25 mouse cellular contexts compared by ENCODE assay signal in genomic region chr12:40568365-40568885, GRCm38 (mm10).
DNase-seq lines count a peak whose midpoint lies in the region; ATAC-seq and TF ChIP-seq lines count a peak whose summit lies in the region.
"Had no signal": no experiment of that assay in that cellular context is flagged by ENCODE, and none has a peak within 500 bp of the region (broad histone marks: within the 10 kb centered on the region; RNA-seq: fewer than 3 reads in every experiment).

No protein-coding gene starts in this region.

- TF ChIP-seq POLR2A in brain, embryonic 14.5 days (IDR thresholded peaks at IDR 0.05; ENCODE audit: borderline replicate concordance, extremely low read depth, insufficient read depth, insufficient read length, poor library complexity, severe bottlenecking): no peak

- peaks cover 4% of the 10 kb centered on the region; the same call in 1 of the 2 replicates for H3K4me1 ChIP-seq in heart, embryonic 10.5 days
- H3K4me1 ChIP-seq in limb, embryonic 11.5 days (ENCODE audit: control insufficient read depth, insufficient read depth, low read length): peaks cover 20% of the 10 kb centered on the region
- H3K4me1 ChIP-seq: liver, embryonic 15.5 days; megakaryocyte, embryonic 14.5 days; midbrain, embryonic 13.5 days had no signal

- H3K36me3 ChIP-seq in heart, embryonic 10.5 days: no peaks in the 10 kb centered on the region
- no peaks in the 10 kb centered on the region for H3K36me3 ChIP-seq in limb, embryonic 11.5 days (ENCODE audit: control insufficient read depth, insufficient read depth, low read length)
- H3K36me3 ChIP-seq: embryonic facial prominence, embryonic 13.5 days; hindbrain, embryonic 12.5 days; limb, embryonic 12.5 days; liver, embryonic 15.5 days; midbrain, embryonic 13.5 days had no signal

- DNase-seq in embryo, embryonic 11 days: peak; percentile 22
- no peak for DNase-seq in embryo, embryonic 9.5 days (ENCODE audit: extremely low spot score)
- peak; percentile 58 for DNase-seq in heart, adult 11 months
- DNase-seq in heart, embryonic 10.5 days (ENCODE audit: low spot score): no peak
- DNase-seq in brain, embryonic 14.5 days (ENCODE audit: low read depth): peak; percentile 46
- peak; percentile 38 for DNase-seq in limb, embryonic 11.5 days (ENCODE audit: low spot score)
- no peak for DNase-seq in thymus, postnatal 4 days
- DNase-seq in T-cell, adult 2 months (ENCODE audit: low spot score): no peak
- DNase-seq: cerebellum, postnatal 14 days; gastrocnemius, postnatal 14 days; heart, postnatal 36 days; kidney, postnatal 10 days; layer of hippocampus, adult 9-11 months; lung, postnatal 36 days; right cerebral cortex, postnatal 14 days; thymus, postnatal 25 days had no signal

- WGBS in heart, embryonic 10.5 days: 85% methylated on average over 4 of the region's 4 CpGs
- WGBS in limb, embryonic 11.5 days: 62% methylated on average over 4 of the region's 4 CpGs

- no peak for TF ChIP-seq CTCF in brain, embryonic 14.5 days (IDR thresholded peaks at IDR 0.05; ENCODE audit: borderline replicate concordance, extremely low read depth, insufficient read depth, insufficient read length)

- H3K9ac ChIP-seq in limb, embryonic 11.5 days (ENCODE audit: low read length): no peak overlapping the region
- H3K9ac ChIP-seq: embryonic facial prominence, embryonic 13.5 days; hindbrain, embryonic 12.5 days; limb, embryonic 12.5 days; liver, embryonic 15.5 days; midbrain, embryonic 13.5 days had no signal

- H3K4me3 ChIP-seq in heart, embryonic 10.5 days: no peak overlapping the region
- no peak overlapping the region for H3K4me3 ChIP-seq in limb, embryonic 11.5 days (ENCODE audit: low read depth, low read length)
- H3K4me3 ChIP-seq: embryonic facial prominence, embryonic 13.5 days; erythroblast, embryonic 14.5 days; hindbrain, embryonic 12.5 days; limb, embryonic 12.5 days; liver, embryonic 15.5 days; megakaryocyte, embryonic 14.5 days; midbrain, embryonic 13.5 days had no signal

- ATAC-seq in limb, embryonic 11.5 days (ENCODE audit: insufficient number of reproducible peaks, low FRiP score, low TSS enrichment, low read depth): no peak
- ATAC-seq: midbrain, embryonic 13.5 days had no signal

- no peaks in the 10 kb centered on the region for H3K9me3 ChIP-seq in heart, embryonic 10.5 days
- no peaks in the 10 kb centered on the region for H3K9me3 ChIP-seq in limb, embryonic 11.5 days (ENCODE audit: control insufficient read depth, low read length)
- H3K9me3 ChIP-seq: embryonic facial prominence, embryonic 13.5 days; hindbrain, embryonic 12.5 days; limb, embryonic 12.5 days; liver, embryonic 15.5 days; megakaryocyte, embryonic 14.5 days; midbrain, embryonic 13.5 days had no signal

- no peak overlapping the region for H3K27ac ChIP-seq in heart, embryonic 10.5 days
- no peak overlapping the region for H3K27ac ChIP-seq in limb, embryonic 11.5 days (replicated peaks; ENCODE audit: low read depth, low read length)
- H3K27ac ChIP-seq: embryonic facial prominence, embryonic 13.5 days; hindbrain, embryonic 12.5 days; limb, embryonic 12.5 days; liver, embryonic 15.5 days; midbrain, embryonic 13.5 days had no signal

- H3K27me3 ChIP-seq in heart, embryonic 10.5 days (ENCODE audit: insufficient read depth, poor library complexity, severe bottlenecking): no peaks in the 10 kb centered on the region
- H3K27me3 ChIP-seq in limb, embryonic 11.5 days (ENCODE audit: control insufficient read depth, insufficient read depth, low read length): no peaks in the 10 kb centered on the region
- H3K27me3 ChIP-seq: CH12.LX; embryonic facial prominence, embryonic 13.5 days; hindbrain, embryonic 12.5 days; limb, embryonic 12.5 days; liver, embryonic 15.5 days; midbrain, embryonic 13.5 days had no signal

- no peak overlapping the region for H3K4me2 ChIP-seq in limb, embryonic 11.5 days (ENCODE audit: low read depth, severe bottlenecking)
- H3K4me2 ChIP-seq: embryonic facial prominence, embryonic 13.5 days; heart, embryonic 11.5 days; hindbrain, embryonic 12.5 days; limb, embryonic 12.5 days; liver, embryonic 15.5 days; midbrain, embryonic 13.5 days had no signal

Comparison
In these comparisons a context has a peak if more than half of its experiments do, and no peak if none do; other contexts are left out.
1. DNase-seq: peak in embryo, embryonic 11 days (single experiment), heart, adult 11 months (single experiment), brain, embryonic 14.5 days (single experiment) and limb, embryonic 11.5 days (single experiment); none in embryo, embryonic 9.5 days (single experiment), heart, embryonic 10.5 days (single experiment), thymus, postnatal 4 days (single experiment) and T-cell, adult 2 months (single experiment).